Mouse (Mus musculus) liver, adult 2 months (tissue): ENCODE data around the gene Flywch1.

Experiments used
- CTCF ChIP-seq: fragments of 200-500 bp; IDR thresholded peaks from 2 replicates; pipeline ENCODE4 v1.5.1; 2011; ENCODE audit warnings: low read depth, low read length, control low read depth
- POLR2A ChIP-seq: fragments of 200-500 bp; IDR thresholded peaks from 2 replicates; pipeline ENCODE4 v1.6.1; 2011; ENCODE audit warnings: low read length, control low read depth; ENCODE audit not compliant: insufficient read depth; ENCODE audit errors: extremely low read depth

DNA sequence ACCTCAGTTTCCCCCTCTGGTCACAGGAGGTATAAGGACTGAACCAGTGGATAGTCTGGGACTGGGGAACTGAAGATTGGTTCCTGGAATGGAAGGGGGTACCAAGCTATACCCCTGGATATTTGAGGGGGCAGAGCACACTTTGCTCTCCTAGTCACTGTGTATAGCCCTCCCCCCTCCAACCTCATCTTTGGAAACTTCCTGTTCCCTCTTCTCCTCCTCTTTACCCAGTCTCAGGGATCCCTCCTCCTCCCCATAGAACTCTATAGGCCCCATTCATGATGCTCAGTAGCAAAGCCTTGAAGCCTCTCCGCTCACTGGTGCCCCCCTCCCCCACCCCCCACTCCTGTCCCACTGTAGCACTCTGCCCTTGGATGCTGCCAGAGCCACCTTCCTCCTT, 51.9 kb downstream of the Flywch1 start:
- TF ChIP-seq CTCF (no peak), POLR2A (no peak)
